Comparison of ENCODE assay signal across 11 mouse cellular contexts in genomic region chr2:91326746-91327350, GRCm38 (mm10).
DNase-seq lines count a peak whose midpoint lies in the region; ATAC-seq and TF ChIP-seq lines count a peak whose summit lies in the region.
"Had no signal": no experiment of that assay in that cellular context is flagged by ENCODE, and none has a peak within 500 bp of the region (broad histone marks: within the 10 kb centered on the region; RNA-seq: fewer than 3 reads in every experiment).

No protein-coding gene starts in this region.

- no peak overlapping the region for H3K27ac ChIP-seq in heart, embryonic 10.5 days
- H3K27ac ChIP-seq: liver, embryonic 13.5 days; neural tube, embryonic 12.5 days had no signal

- H3K36me3 ChIP-seq in heart, embryonic 10.5 days: no peaks in the 10 kb centered on the region
- H3K36me3 ChIP-seq: liver, embryonic 13.5 days; neural tube, embryonic 12.5 days had no signal

- WGBS in heart, embryonic 10.5 days: 89% methylated on average over 13 of the region's 13 CpGs

- intact Hi-C loops in heart, postnatal 10 days (cut with DNase I): no loop called here

- no peak overlapping the region for H3K4me3 ChIP-seq in heart, embryonic 10.5 days
- H3K4me3 ChIP-seq: liver, embryonic 13.5 days; neural tube, embryonic 12.5 days had no signal

- no peaks in the 10 kb centered on the region for H3K27me3 ChIP-seq in heart, embryonic 10.5 days (ENCODE audit: insufficient read depth, poor library complexity, severe bottlenecking)
- H3K27me3 ChIP-seq: CH12.LX; liver, embryonic 13.5 days; neural tube, embryonic 12.5 days had no signal

- no peak for ATAC-seq in erythroid progenitor cell, adult 5-6 weeks (replicated peaks; ENCODE audit: low FRiP score, poor library complexity, severe bottlenecking)

- no peak for TF ChIP-seq CTCF in brain, embryonic 14.5 days (IDR thresholded peaks at IDR 0.05; ENCODE audit: borderline replicate concordance, extremely low read depth, insufficient read depth, insufficient read length)

- H3K4me1 ChIP-seq in heart, embryonic 10.5 days: peaks cover 19% of the 10 kb centered on the region; the same call in 1 of the 2 replicates

- DNase-seq in heart, adult 9 months (ENCODE audit: low spot score in 2 of 2): peak; percentile 34 to 55
- no peak for DNase-seq in heart, embryonic 10.5 days (ENCODE audit: low spot score)
- peak; percentile 74 for DNase-seq in brain, embryonic 14.5 days (ENCODE audit: low read depth)
- peak; percentile 22 to 41 for DNase-seq in heart, postnatal 10 days
- DNase-seq in lung, postnatal 14 days: peak; percentile 65
- DNase-seq in gastrocnemius, adult 8-10 months (ENCODE audit: low spot score in 2 of 2): no peak
- no peak for DNase-seq in urinary bladder, postnatal 10 days (ENCODE audit: low spot score)
- DNase-seq: liver, embryonic 13.5 days had no signal

- TF ChIP-seq POLR2A in brain, embryonic 14.5 days (IDR thresholded peaks at IDR 0.05; ENCODE audit: borderline replicate concordance, extremely low read depth, insufficient read depth, insufficient read length, poor library complexity, severe bottlenecking): no peak

- no peaks in the 10 kb centered on the region for H3K9me3 ChIP-seq in heart, embryonic 10.5 days
- H3K9me3 ChIP-seq: liver, embryonic 13.5 days; neural tube, embryonic 12.5 days had no signal

Comparison
In these comparisons a context has a peak if more than half of its experiments do, and no peak if none do; other contexts are left out.
1. DNase-seq: peak in heart, adult 9 months (2 of 2), brain, embryonic 14.5 days (single experiment), heart, postnatal 10 days (2 of 2) and lung, postnatal 14 days (single experiment); none in heart, embryonic 10.5 days (single experiment), gastrocnemius, adult 8-10 months (0 of 2) and urinary bladder, postnatal 10 days (single experiment).